Comparison of ENCODE assay signal across 10 mouse cellular contexts in the genomic region with DNA sequence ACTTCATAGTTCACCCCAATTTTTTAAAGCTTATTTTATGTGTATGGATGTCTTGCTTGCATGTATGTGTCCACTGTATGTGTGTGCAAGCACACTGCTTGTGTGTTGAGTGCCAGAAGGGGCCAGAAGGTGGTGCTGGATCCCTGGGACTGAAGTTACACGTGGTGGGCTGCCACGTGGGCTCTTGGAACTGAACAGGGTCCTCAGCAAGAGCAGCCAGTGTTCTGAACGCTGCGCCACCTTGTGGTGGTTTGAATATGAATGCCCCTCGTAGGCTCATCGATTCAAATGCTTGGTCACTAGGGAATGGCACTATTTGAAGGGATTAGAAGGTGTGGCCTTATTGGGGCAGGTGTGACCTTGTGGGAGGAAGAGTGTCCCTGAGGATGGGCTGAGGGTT. TPM values are rescaled to one million over a fixed set of nuclear protein-coding genes. Genes with fewer than 3 reads are reported as not detected.
DNase-seq lines count a peak whose midpoint lies in the region; ATAC-seq and TF ChIP-seq lines count a peak whose summit lies in the region.
"Had no signal": no experiment of that assay in that cellular context is flagged by ENCODE, and none has a peak within 500 bp of the region (broad histone marks: within the 10 kb centered on the region; RNA-seq: fewer than 3 reads in every experiment).

No protein-coding gene starts in this region.

- H3K36me3 ChIP-seq in neural tube, embryonic 11.5 days (ENCODE audit: control insufficient read depth, insufficient read depth, low read length), result no peaks in the 10 kb centered on the region

- H3K4me1 ChIP-seq in embryonic fibroblast, embryonic 13.5 days (ENCODE audit: control insufficient read depth, insufficient read depth, low read length), result no peaks in the 10 kb centered on the region
- H3K4me1 ChIP-seq in neural tube, embryonic 11.5 days (ENCODE audit: control insufficient read depth, insufficient read depth, low read length), result no peaks in the 10 kb centered on the region

- peak; percentile 41 for DNase-seq in gastrocnemius, adult 2 months
- no peak for DNase-seq in gastrocnemius, adult 18-20 months (ENCODE audit: low spot score)
- DNase-seq in right cerebral cortex, postnatal 14 days, result peak; percentile 61
- DNase-seq in right cerebral cortex, postnatal 36 days (ENCODE audit: low spot score in 2 of 2), result no peak
- peak; percentile 66 to 67 for DNase-seq in layer of hippocampus, postnatal 10 days (ENCODE audit: low spot score in 2 of 2)
- peak; percentile 69 for DNase-seq in neural tube, embryonic 11.5 days (ENCODE audit: low spot score)
- no peak for DNase-seq in urinary bladder, postnatal 10 days (ENCODE audit: low spot score)

- TF ChIP-seq CTCF in gastrocnemius, adult 2 months (IDR thresholded peaks at IDR 0.05), result peak; percentile 65
- TF ChIP-seq CTCF in embryonic fibroblast, embryonic 13.5 days (IDR thresholded peaks at IDR 0.05; ENCODE audit: borderline replicate concordance, insufficient read depth, low read length), result 0 out of 2 replicates have a peak, but pooled peaks have one; percentile 53

- no peak overlapping the region for H3K9ac ChIP-seq in neural tube, embryonic 11.5 days (ENCODE audit: low read length)

- TF ChIP-seq POLR2A in embryonic fibroblast, embryonic 13.5 days (IDR thresholded peaks at IDR 0.05; ENCODE audit: low read depth, low read length), result no peak

- 0 out of 2 replicates have a peak, but pooled peaks have one; percentile 9 for ATAC-seq in neural tube, embryonic 11.5 days (ENCODE audit: insufficient read depth, low FRiP score, low TSS enrichment)

- H3K27ac ChIP-seq in gastrocnemius, adult 2 months, result no peak overlapping the region
- no peak overlapping the region for H3K27ac ChIP-seq in embryonic fibroblast, embryonic 13.5 days (ENCODE audit: insufficient read depth, low read length)
- no peak overlapping the region for H3K27ac ChIP-seq in neural tube, embryonic 11.5 days (ENCODE audit: low read depth, low read length)

- H3K4me2 ChIP-seq in neural tube, embryonic 11.5 days (ENCODE audit: low read depth), result no peak overlapping the region

- WGBS in neural tube, embryonic 11.5 days, result 28% methylated on average over 6 of the region's 6 CpGs

- intact Hi-C loops in gastrocnemius, adult 2 months (cut with DNase I), result loop anchor here (1.0 kb wide), 1 partner anchor 306 kb away; no protein-coding TSS in a partner anchor

- H3K9me3 ChIP-seq in neural tube, embryonic 11.5 days (ENCODE audit: control insufficient read depth, low read length), result no peaks in the 10 kb centered on the region

- no peaks in the 10 kb centered on the region for H3K27me3 ChIP-seq in neural tube, embryonic 11.5 days (ENCODE audit: control insufficient read depth, insufficient read depth, low read length)

- H3K4me3 ChIP-seq in gastrocnemius, adult 2 months, result no peak overlapping the region
- no peak overlapping the region for H3K4me3 ChIP-seq in embryonic fibroblast, embryonic 13.5 days (ENCODE audit: insufficient read depth, low read length)
- H3K4me3 ChIP-seq in neural tube, embryonic 11.5 days (ENCODE audit: low read depth, low read length), result no peak overlapping the region

RNA-seq across cellular contexts. Expression of a gene that starts 38.4 kb away (rescaled TPM):
- total RNA-seq in gastrocnemius, adult 2 months (2021), result 1 to 10 TPM in 1 of 2 experiments, under 1 TPM in 1; 0.48 to 1.9 TPM
- 1 to 10 TPM; 1.9 to 2.7 TPM for total RNA-seq in gastrocnemius, adult 18-20 months (2021)
- not detected in 2 replicates for polyA plus RNA-seq in embryonic fibroblast, embryonic 13.5 days (2011; ENCODE audit: insufficient read length, low read depth, missing spikeins)
- total RNA-seq in layer of hippocampus, postnatal 10 days (2021), result 1 to 10 TPM in 1 of 2 experiments, under 1 TPM in 1; 0.96 to 1.3 TPM
- polyA plus RNA-seq in neural tube, embryonic 11.5 days (2014; fragmentation: Nextera tagmentation; extraction: Ambion mirVana), result 0.12 TPM in 1 of 2 replicates, not detected in the other
- total RNA-seq: hematopoietic stem cell, adult 5-6 weeks; neutrophil, adult 5-6 weeks had no signal

Comparison
In these comparisons a context has a peak if more than half of its experiments do, and no peak if none do; other contexts are left out.
1. DNase-seq: peak in gastrocnemius, adult 2 months (single experiment), right cerebral cortex, postnatal 14 days (single experiment), layer of hippocampus, postnatal 10 days (2 of 2) and neural tube, embryonic 11.5 days (single experiment); none in gastrocnemius, adult 18-20 months (single experiment), right cerebral cortex, postnatal 36 days (0 of 2) and urinary bladder, postnatal 10 days (single experiment).